Mouse (Mus musculus) intestine, embryonic 15.5 days (tissue): ENCODE data around the gene Tlx3. TPM values are rescaled to one million over a fixed set of nuclear protein-coding genes. Genes with fewer than 3 reads are reported as not detected.
A peak's percentile ranks its signal among the peaks of the same experiment; 100 is the strongest.

Experiments
- ATAC-seq: fragments of 200-750 bp; cut with Nextera tagmentation; 2 replicates; pipeline ENCODE4 v1.8.0; 2017; ENCODE audit warnings: moderate TSS enrichment, moderate library complexity
- H3K27ac ChIP-seq: fragments of 300-500 bp; sonication (generic); 2 replicates; pipeline ENCODE4 v1.5.1; 2015; ENCODE audit warnings: mild to moderate bottlenecking, inconsistent platforms
- H3K27me3 ChIP-seq: fragments of 300-500 bp; sonication (generic); replicated peaks from 2 replicates; pipeline ENCODE4 v1.6.1; 2015; ENCODE audit warnings: inconsistent platforms
- H3K36me3 ChIP-seq: fragments of 300-500 bp; sonication (generic); 2 replicates; pipeline ENCODE4 v1.6.1; 2015; ENCODE audit warnings: inconsistent platforms
- H3K4me1 ChIP-seq: fragments of 300-500 bp; sonication (generic); replicated peaks from 2 replicates; pipeline ENCODE4 v1.6.1; 2015; ENCODE audit warnings: inconsistent platforms
- H3K4me2 ChIP-seq: fragments of 300-500 bp; sonication (generic); replicated peaks from 2 replicates; pipeline ENCODE4 v1.6.1; 2015; ENCODE audit warnings: mild to moderate bottlenecking, inconsistent platforms
- H3K4me3 ChIP-seq: fragments of 300-500 bp; sonication (generic); replicated peaks from 2 replicates; pipeline ENCODE4 v1.5.1; 2015; ENCODE audit warnings: inconsistent platforms
- H3K9ac ChIP-seq: fragments of 300-500 bp; sonication (generic); 2 replicates; pipeline ENCODE4 v1.6.1; 2015; ENCODE audit warnings: inconsistent platforms
- H3K9me3 ChIP-seq: fragments of 300-500 bp; sonication (generic); 2 replicates; pipeline ENCODE4 v1.6.1; 2016; ENCODE audit warnings: inconsistent platforms
- WGBS: fragments of 180-500 bp; shearing (Covaris S2); methylation state at CpG from one replicate; pipeline ENCODE4 v1.1.7; 2015; 5-methylcytosine and 5-hydroxymethylcytosine counted together
- polyA plus RNA-seq: library from polyadenylated mRNA; unstranded; fragments of >200 nt; fragmentation: Nextera tagmentation; extraction: Ambion mirVana; gene quantifications from 2 replicates; pipeline ENCODE4 v1.2.1, GENCODE M21; 2015

The Tlx3 gene
- polyA plus RNA-seq, 1 experiment from 2014 or later: 0.26 TPM

GRCm38 (mm10) chr11:33202972-33203371 lies 417 bp downstream of the Tlx3 start:
- Histone ChIP-seq H3K27ac (no peak overlapping the region), H3K27me3 (peaks cover 92% of the 10 kb centered on the region), H3K4me3 (peak overlapping the region; percentile 29), H3K36me3 (no peaks in the 10 kb centered on the region), H3K4me1 (peaks cover 32% of the 10 kb centered on the region), H3K4me2 (peak overlapping the region; percentile 55), H3K9me3 (no peaks in the 10 kb centered on the region), H3K9ac (no peak overlapping the region)
- under 1% methylated on average over 47 of the region's 47 CpGs for WGBS
- ATAC-seq: peak; percentile 18; the same call in 1 of the 2 replicates

- WGBS: 2% methylated on average over 37 of the region's 37 CpGs
- H3K27me3 ChIP-seq: peaks cover 93% of the 10 kb centered on the region
- no peak overlapping the region for H3K4me3 ChIP-seq
- H3K27ac ChIP-seq: no peak overlapping the region
- 0 out of 2 replicates have a peak overlapping the region, but pooled peaks have one; percentile 6 for H3K4me2 ChIP-seq
- no peak for ATAC-seq
- no peak overlapping the region for H3K9ac ChIP-seq
- H3K4me1 ChIP-seq: peaks cover 32% of the 10 kb centered on the region
- no peaks in the 10 kb centered on the region for H3K9me3 ChIP-seq
- no peaks in the 10 kb centered on the region for H3K36me3 ChIP-seq
These were observed 1.1 kb downstream of the Tlx3 start for GRCm38 (mm10) chr11:33202296-33202695.

- WGBS: 3% methylated on average over 19 of the region's 19 CpGs
- H3K4me2 ChIP-seq: peak overlapping the region; percentile 57
- H3K27me3 ChIP-seq: peaks cover 95% of the 10 kb centered on the region
- H3K4me1 ChIP-seq: peaks cover 32% of the 10 kb centered on the region
- H3K4me3 ChIP-seq: peak overlapping the region; percentile 30
- no peaks in the 10 kb centered on the region for H3K36me3 ChIP-seq
- no peak overlapping the region for H3K9ac ChIP-seq
- H3K27ac ChIP-seq: no peak overlapping the region
- 0 out of 2 replicates have a peak, but pooled peaks have one; percentile 4 for ATAC-seq
- no peaks in the 10 kb centered on the region for H3K9me3 ChIP-seq
These were observed 1.8 kb downstream of the Tlx3 start for GRCm38 (mm10) chr11:33201626-33202010.

- peaks cover 32% of the 10 kb centered on the region for H3K4me1 ChIP-seq
- no peak overlapping the region for H3K27ac ChIP-seq
- under 1% methylated on average over 75 of the region's 76 CpGs for WGBS
- ATAC-seq: peak; percentile 70
- H3K36me3 ChIP-seq: no peaks in the 10 kb centered on the region
- H3K9ac ChIP-seq: no peak overlapping the region
- peaks cover 95% of the 10 kb centered on the region for H3K27me3 ChIP-seq
- H3K4me3 ChIP-seq: peak overlapping the region; percentile 30
- H3K4me2 ChIP-seq: peak overlapping the region; percentile 57
- no peaks in the 10 kb centered on the region for H3K9me3 ChIP-seq
These were observed 2.4 kb downstream of the Tlx3 start for GRCm38 (mm10) chr11:33200764-33201625.

GRCm38 (mm10) chr11:33199906-33200763 lies 3.3 kb downstream of the Tlx3 start:
- ATAC-seq: no peak
- Histone ChIP-seq H3K9me3 (no peaks in the 10 kb centered on the region), H3K4me1 (peaks cover 32% of the 10 kb centered on the region), H3K36me3 (no peaks in the 10 kb centered on the region), H3K4me3 (peak overlapping the region; percentile 30), H3K27me3 (peaks cover 95% of the 10 kb centered on the region), H3K4me2 (peak overlapping the region; percentile 57), H3K27ac (no peak overlapping the region), H3K9ac (no peak overlapping the region)
- WGBS: 1% methylated on average over 45 of the region's 45 CpGs

GRCm38 (mm10) chr11:33199117-33199514 lies 4.3 kb downstream of the Tlx3 start:
- 3% methylated on average over 15 of the region's 15 CpGs for WGBS
- ATAC-seq: no peak
- H3K9me3 ChIP-seq: no peaks in the 10 kb centered on the region
- peaks cover 32% of the 10 kb centered on the region for H3K4me1 ChIP-seq
- H3K27me3 ChIP-seq: peaks cover 91% of the 10 kb centered on the region
- no peak overlapping the region for H3K9ac ChIP-seq
- H3K27ac ChIP-seq: no peak overlapping the region
- H3K4me3 ChIP-seq: no peak overlapping the region
- no peak overlapping the region for H3K4me2 ChIP-seq
- no peaks in the 10 kb centered on the region for H3K36me3 ChIP-seq

- peaks cover 91% of the 10 kb centered on the region for H3K27me3 ChIP-seq
- ATAC-seq: no peak
These were observed 4.9 kb downstream of the Tlx3 start for GRCm38 (mm10) chr11:33198351-33199116.

GRCm38 (mm10) chr11:33197673-33198072 lies 5.7 kb downstream of the Tlx3 start:
- 24% methylated on average over 15 of the region's 15 CpGs for WGBS
- peaks cover 22% of the 10 kb centered on the region for H3K4me1 ChIP-seq
- H3K4me3 ChIP-seq: no peak overlapping the region
- H3K27ac ChIP-seq: no peak overlapping the region
- no peak for ATAC-seq
- H3K36me3 ChIP-seq: no peaks in the 10 kb centered on the region
- peaks cover 89% of the 10 kb centered on the region for H3K27me3 ChIP-seq
- no peak overlapping the region for H3K4me2 ChIP-seq
- H3K9ac ChIP-seq: no peak overlapping the region
- no peaks in the 10 kb centered on the region for H3K9me3 ChIP-seq

More at GRCm38 (mm10) chr11:33198351-33199116, 4.9 kb downstream of the Tlx3 start:
- no peak overlapping the region for H3K4me3 ChIP-seq
- H3K36me3 ChIP-seq: no peaks in the 10 kb centered on the region
- no peak overlapping the region for H3K9ac ChIP-seq
- H3K4me2 ChIP-seq: no peak overlapping the region
- no peaks in the 10 kb centered on the region for H3K9me3 ChIP-seq
- peaks cover 30% of the 10 kb centered on the region for H3K4me1 ChIP-seq
- 23% methylated on average over 22 of the region's 22 CpGs for WGBS
- H3K27ac ChIP-seq: no peak overlapping the region

GRCm38 (mm10) chr11:33197133-33197514 lies 6.3 kb downstream of the Tlx3 start:
- H3K27me3 ChIP-seq: peaks cover 84% of the 10 kb centered on the region
- ATAC-seq: no peak

GRCm38 (mm10) chr11:33196447-33197132 lies 6.8 kb downstream of the Tlx3 start:
- Histone ChIP-seq H3K9ac (no peak overlapping the region), H3K4me2 (no peak overlapping the region), H3K4me1 (peaks cover 17% of the 10 kb centered on the region), H3K36me3 (no peaks in the 10 kb centered on the region), H3K9me3 (no peaks in the 10 kb centered on the region), H3K4me3 (no peak overlapping the region), H3K27me3 (peaks cover 80% of the 10 kb centered on the region), H3K27ac (no peak overlapping the region)
- 7% methylated on average over 24 of the region's 24 CpGs for WGBS
- ATAC-seq: no peak

More at GRCm38 (mm10) chr11:33197133-33197514, 6.3 kb downstream of the Tlx3 start:
- H3K4me1 ChIP-seq: peaks cover 18% of the 10 kb centered on the region
- 26% methylated on average over 13 of the region's 13 CpGs for WGBS
- H3K9ac ChIP-seq: no peak overlapping the region
- H3K4me3 ChIP-seq: no peak overlapping the region
- no peak overlapping the region for H3K27ac ChIP-seq
- no peaks in the 10 kb centered on the region for H3K36me3 ChIP-seq
- no peaks in the 10 kb centered on the region for H3K9me3 ChIP-seq
- no peak overlapping the region for H3K4me2 ChIP-seq
